ENCODE assay signal across 16 mouse cellular contexts in the genomic region with DNA sequence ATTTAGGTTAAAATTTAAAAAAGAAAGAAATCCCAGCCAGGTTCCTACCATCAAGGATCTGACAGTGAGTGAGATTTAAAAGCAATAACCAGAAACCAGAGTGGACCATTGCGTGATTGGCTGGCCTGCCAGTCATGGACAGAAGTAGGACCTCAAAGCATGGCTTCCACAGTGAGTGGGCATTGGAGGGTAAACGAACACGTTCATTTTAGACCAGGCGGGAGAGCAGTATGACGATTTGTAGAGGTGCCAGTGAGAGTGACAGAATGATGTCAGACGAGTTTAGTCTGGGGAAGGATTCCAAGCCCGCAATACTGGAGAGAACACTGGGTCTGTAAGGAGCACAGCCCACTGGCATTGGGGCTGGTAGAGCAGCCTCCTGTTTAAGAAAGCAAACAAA.
A peak's percentile ranks its signal among the peaks of the same experiment; 100 is the strongest.
DNase-seq lines count a peak whose midpoint lies in the region; ATAC-seq and TF ChIP-seq lines count a peak whose summit lies in the region.
"Had no signal": no experiment of that assay in that cellular context is flagged by ENCODE, and none has a peak within 500 bp of the region (broad histone marks: within the 10 kb centered on the region; RNA-seq: fewer than 3 reads in every experiment).

No protein-coding gene starts in this region.

- ATAC-seq in forebrain, embryonic 15.5 days (replicated peaks), result no peak; the same call in 1 of the 2 replicates
- no peak for ATAC-seq in forebrain, embryonic 12.5 days (ENCODE audit: low FRiP score)
- ATAC-seq in forebrain, postnatal 0 days, result peak; percentile 23; the same call in 1 of the 2 replicates

- TF ChIP-seq CTCF in brain, embryonic 14.5 days (IDR thresholded peaks at IDR 0.05; ENCODE audit: borderline replicate concordance, extremely low read depth, insufficient read depth, insufficient read length), result no peak
- no peak for TF ChIP-seq CTCF in forebrain, postnatal 0 days (IDR thresholded peaks at IDR 0.05; ENCODE audit: low read depth)

- H3K4me2 ChIP-seq in forebrain, embryonic 15.5 days (replicated peaks), result no peak overlapping the region
- H3K4me2 ChIP-seq in forebrain, embryonic 12.5 days, result no peak overlapping the region
- H3K4me2 ChIP-seq in forebrain, postnatal 0 days (ENCODE audit: low read depth), result no peak overlapping the region
- H3K4me2 ChIP-seq: embryonic facial prominence, embryonic 12.5 days; hindbrain, embryonic 15.5 days; liver, embryonic 13.5 days; midbrain, embryonic 15.5 days; stomach, embryonic 15.5 days had no signal

- no peak overlapping the region for H3K9ac ChIP-seq in forebrain, embryonic 15.5 days (replicated peaks)
- H3K9ac ChIP-seq in forebrain, embryonic 12.5 days, result no peak overlapping the region
- no peak overlapping the region for H3K9ac ChIP-seq in forebrain, postnatal 0 days
- H3K9ac ChIP-seq: embryonic facial prominence, embryonic 12.5 days; hindbrain, embryonic 15.5 days; liver, embryonic 13.5 days; midbrain, embryonic 15.5 days; stomach, embryonic 15.5 days had no signal

- TF ChIP-seq POLR2A in brain, embryonic 14.5 days (IDR thresholded peaks at IDR 0.05; ENCODE audit: borderline replicate concordance, extremely low read depth, insufficient read depth, insufficient read length, poor library complexity, severe bottlenecking), result no peak

- DNase-seq in kidney, adult 18-20 months, result peak; percentile 27
- no peak for DNase-seq in kidney, postnatal 36 days
- DNase-seq in brain, embryonic 14.5 days (ENCODE audit: low read depth), result peak; percentile 49
- no peak for DNase-seq in forebrain, postnatal 0 days
- DNase-seq in frontal cortex, postnatal 36 days (ENCODE audit: low spot score in 2 of 2), result no peak
- DNase-seq in layer of hippocampus, adult 8-10 months (ENCODE audit: low spot score in 2 of 2), result no peak
- DNase-seq: cerebellum, adult 11-12 months; gastrocnemius, postnatal 10 days; liver, embryonic 13.5 days; thymus, adult 2 months had no signal

- no peaks in the 10 kb centered on the region for H3K9me3 ChIP-seq in forebrain, embryonic 15.5 days
- no peaks in the 10 kb centered on the region for H3K9me3 ChIP-seq in forebrain, embryonic 12.5 days
- H3K9me3 ChIP-seq in forebrain, postnatal 0 days (ENCODE audit: low read length), result no peaks in the 10 kb centered on the region
- H3K9me3 ChIP-seq: embryonic facial prominence, embryonic 12.5 days; hindbrain, embryonic 15.5 days; liver, embryonic 13.5 days; midbrain, embryonic 15.5 days; stomach, embryonic 15.5 days had no signal

- H3K36me3 ChIP-seq in forebrain, embryonic 15.5 days, result no peaks in the 10 kb centered on the region
- H3K36me3 ChIP-seq in forebrain, embryonic 12.5 days (replicated peaks), result no peaks in the 10 kb centered on the region
- no peaks in the 10 kb centered on the region for H3K36me3 ChIP-seq in forebrain, postnatal 0 days (ENCODE audit: insufficient read depth)
- H3K36me3 ChIP-seq: embryonic facial prominence, embryonic 12.5 days; hindbrain, embryonic 15.5 days; liver, embryonic 13.5 days; midbrain, embryonic 15.5 days; stomach, embryonic 15.5 days had no signal

- H3K4me1 ChIP-seq in forebrain, embryonic 15.5 days, result peaks cover 28% of the 10 kb centered on the region
- peaks cover 13% of the 10 kb centered on the region; the same call in 1 of the 2 replicates for H3K4me1 ChIP-seq in forebrain, embryonic 12.5 days
- no peaks in the 10 kb centered on the region for H3K4me1 ChIP-seq in forebrain, postnatal 0 days (ENCODE audit: insufficient read depth)
- H3K4me1 ChIP-seq: hindbrain, embryonic 15.5 days; midbrain, embryonic 15.5 days; stomach, embryonic 15.5 days had no signal

- no peaks in the 10 kb centered on the region for H3K27me3 ChIP-seq in forebrain, embryonic 15.5 days
- no peaks in the 10 kb centered on the region for H3K27me3 ChIP-seq in forebrain, embryonic 12.5 days
- H3K27me3 ChIP-seq in forebrain, postnatal 0 days (ENCODE audit: insufficient read depth, low read length), result no peaks in the 10 kb centered on the region
- H3K27me3 ChIP-seq: embryonic facial prominence, embryonic 12.5 days; hindbrain, embryonic 15.5 days; liver, embryonic 13.5 days; midbrain, embryonic 15.5 days; stomach, embryonic 15.5 days had no signal

- H3K4me3 ChIP-seq in forebrain, embryonic 15.5 days, result no peak overlapping the region
- H3K4me3 ChIP-seq in forebrain, embryonic 12.5 days (replicated peaks), result no peak overlapping the region
- H3K4me3 ChIP-seq in forebrain, postnatal 0 days (ENCODE audit: low read depth, low read length), result no peak overlapping the region
- H3K4me3 ChIP-seq: embryonic facial prominence, embryonic 12.5 days; hindbrain, embryonic 15.5 days; liver, embryonic 13.5 days; midbrain, embryonic 15.5 days; stomach, embryonic 15.5 days had no signal

- WGBS in forebrain, embryonic 15.5 days, result 55% methylated on average over 7 of the region's 7 CpGs
- 81% methylated on average over 7 of the region's 7 CpGs for WGBS in forebrain, embryonic 12.5 days
- WGBS in forebrain, postnatal 0 days, result 58% methylated on average over 7 of the region's 7 CpGs

- H3K27ac ChIP-seq in forebrain, embryonic 15.5 days (replicated peaks), result peak overlapping the region; percentile 20; the same call in 1 of the 2 replicates
- no peak overlapping the region for H3K27ac ChIP-seq in forebrain, embryonic 12.5 days
- no peak overlapping the region for H3K27ac ChIP-seq in forebrain, postnatal 0 days (ENCODE audit: low read depth, low read length)
- H3K27ac ChIP-seq: embryonic facial prominence, embryonic 12.5 days; hindbrain, embryonic 15.5 days; liver, embryonic 13.5 days; midbrain, embryonic 15.5 days; stomach, embryonic 15.5 days had no signal

Comparison
In these comparisons a context has a peak if more than half of its experiments do, and no peak if none do; other contexts are left out.
1. DNase-seq: peak in kidney, adult 18-20 months (single experiment) and brain, embryonic 14.5 days (single experiment); none in kidney, postnatal 36 days (0 of 2), forebrain, postnatal 0 days (single experiment), frontal cortex, postnatal 36 days (0 of 2) and layer of hippocampus, adult 8-10 months (0 of 2).